Mouse (Mus musculus): ENCODE data around the gene Gimap4. TPM values are rescaled to one million over a fixed set of nuclear protein-coding genes. Genes with fewer than 3 reads are reported as not detected.

Gene Gimap4
- polyA plus RNA-seq, 1 experiment from 2014 or later: 3.3 TPM

- Histone ChIP-seq H3K27me3 (no peaks in the 10 kb centered on the region), H3K9ac (no peak overlapping the region), H3K9me3 (0 out of 2 replicates have a peak, but pooled peaks cover under 1% of the 10 kb centered on the region), H3K27ac (replicated peaks) (no peak overlapping the region), H3K36me3 (no peaks in the 10 kb centered on the region), H3K4me3 (no peak overlapping the region), H3K4me1 (replicated peaks) (no peaks in the 10 kb centered on the region), H3K4me2 (no peak overlapping the region)
- no peak for ATAC-seq (ENCODE audit: low read depth)
- 87% methylated on average over 2 of the region's 2 CpGs for WGBS
These were observed 5.0 kb downstream of the Gimap4 start for GRCm38 (mm10) chr6:48689320-48689719.

- no peaks in the 10 kb centered on the region for H3K27me3 ChIP-seq
- H3K4me2 ChIP-seq: no peak overlapping the region
- H3K9ac ChIP-seq: no peak overlapping the region
- 90% methylated on average over 6 of the region's 6 CpGs for WGBS
- 0 out of 2 replicates have a peak, but pooled peaks cover 3% of the 10 kb centered on the region for H3K9me3 ChIP-seq
- no peak overlapping the region for H3K27ac ChIP-seq (replicated peaks)
- H3K36me3 ChIP-seq: no peaks in the 10 kb centered on the region
- H3K4me1 ChIP-seq (replicated peaks): no peaks in the 10 kb centered on the region
- no peak for ATAC-seq (ENCODE audit: low read depth)
- H3K4me3 ChIP-seq: no peak overlapping the region
These were observed 8.6 kb downstream of the Gimap4 start for GRCm38 (mm10) chr6:48692962-48693361.

GRCm38 (mm10) chr6:48696830-48697554 is 12.6 kb downstream of the Gimap4 start:
- WGBS: 79% methylated on average over 4 of the region's 4 CpGs

GRCm38 (mm10) chr6:48697555-48697930 is 13.2 kb downstream of the Gimap4 start:
- no peaks in the 10 kb centered on the region for H3K4me1 ChIP-seq (replicated peaks)
- no peak overlapping the region for H3K27ac ChIP-seq (replicated peaks)
- no peak overlapping the region for H3K4me3 ChIP-seq
- no peaks in the 10 kb centered on the region for H3K27me3 ChIP-seq
- 0 out of 2 replicates have a peak, but pooled peaks cover 3% of the 10 kb centered on the region for H3K9me3 ChIP-seq
- ATAC-seq (ENCODE audit: low read depth): no peak
- WGBS: 71% methylated on average over 1 of the region's 1 CpGs
- H3K9ac ChIP-seq: no peak overlapping the region
- no peak overlapping the region for H3K4me2 ChIP-seq
- H3K36me3 ChIP-seq: no peaks in the 10 kb centered on the region

More at GRCm38 (mm10) chr6:48696830-48697554, 12.6 kb downstream of the Gimap4 start:
- Histone ChIP-seq H3K27me3 (no peaks in the 10 kb centered on the region), H3K4me1 (replicated peaks) (no peaks in the 10 kb centered on the region), H3K4me2 (no peak overlapping the region), H3K9me3 (0 out of 2 replicates have a peak, but pooled peaks cover 3% of the 10 kb centered on the region), H3K9ac (no peak overlapping the region), H3K36me3 (no peaks in the 10 kb centered on the region), H3K27ac (replicated peaks) (no peak overlapping the region), H3K4me3 (no peak overlapping the region)
- ATAC-seq (ENCODE audit: low read depth): no peak

GRCm38 (mm10) chr6:48698066-48698856 is 13.9 kb downstream of the Gimap4 start:
- Histone ChIP-seq H3K27ac (replicated peaks) (no peak overlapping the region), H3K4me1 (replicated peaks) (no peaks in the 10 kb centered on the region), H3K4me2 (no peak overlapping the region), H3K27me3 (no peaks in the 10 kb centered on the region), H3K36me3 (no peaks in the 10 kb centered on the region), H3K9ac (no peak overlapping the region), H3K9me3 (0 out of 2 replicates have a peak, but pooled peaks cover 3% of the 10 kb centered on the region), H3K4me3 (no peak overlapping the region)
- WGBS: 83% methylated on average over 7 of the region's 7 CpGs
- no peak for ATAC-seq (ENCODE audit: low read depth)

- H3K36me3 ChIP-seq: no peaks in the 10 kb centered on the region
- ATAC-seq (ENCODE audit: low read depth): no peak
- no peaks in the 10 kb centered on the region for H3K27me3 ChIP-seq
- H3K9ac ChIP-seq: no peak overlapping the region
- 0 out of 2 replicates have a peak, but pooled peaks cover 3% of the 10 kb centered on the region for H3K9me3 ChIP-seq
- no peaks in the 10 kb centered on the region for H3K4me1 ChIP-seq (replicated peaks)
- WGBS: 84% methylated on average over 3 of the region's 3 CpGs
- H3K27ac ChIP-seq (replicated peaks): no peak overlapping the region
- H3K4me2 ChIP-seq: no peak overlapping the region
- no peak overlapping the region for H3K4me3 ChIP-seq
These were observed 14.5 kb downstream of the Gimap4 start for GRCm38 (mm10) chr6:48698888-48699287.

- Histone ChIP-seq H3K4me3 (no peak overlapping the region), H3K4me1 (replicated peaks) (no peaks in the 10 kb centered on the region), H3K27ac (replicated peaks) (0 out of 2 replicates have a peak overlapping the region, but pooled peaks have one; percentile 33), H3K36me3 (no peaks in the 10 kb centered on the region), H3K4me2 (no peak overlapping the region), H3K9ac (no peak overlapping the region), H3K9me3 (no peaks in the 10 kb centered on the region), H3K27me3 (no peaks in the 10 kb centered on the region)
- no peak for ATAC-seq (ENCODE audit: low read depth)
- WGBS: 57% methylated on average over 5 of the region's 5 CpGs
These were observed 16.1 kb downstream of the Gimap4 start for GRCm38 (mm10) chr6:48700251-48701075.

- no peak overlapping the region for H3K9ac ChIP-seq
- 83% methylated on average over 7 of the region's 7 CpGs for WGBS
- no peak overlapping the region for H3K27ac ChIP-seq (replicated peaks)
- ATAC-seq (ENCODE audit: low read depth): no peak
- no peak overlapping the region for H3K4me3 ChIP-seq
- H3K4me2 ChIP-seq: no peak overlapping the region
- no peaks in the 10 kb centered on the region for H3K36me3 ChIP-seq
- H3K4me1 ChIP-seq (replicated peaks): no peaks in the 10 kb centered on the region
- no peaks in the 10 kb centered on the region for H3K27me3 ChIP-seq
- H3K9me3 ChIP-seq: no peaks in the 10 kb centered on the region
These were observed 17.8 kb downstream of the Gimap4 start for GRCm38 (mm10) chr6:48702146-48702545.

- 78% methylated on average over 5 of the region's 5 CpGs for WGBS
- ATAC-seq (ENCODE audit: low read depth): no peak
- Histone ChIP-seq H3K4me2 (no peak overlapping the region), H3K27ac (replicated peaks) (no peak overlapping the region), H3K4me1 (replicated peaks) (no peaks in the 10 kb centered on the region), H3K27me3 (no peaks in the 10 kb centered on the region), H3K4me3 (no peak overlapping the region), H3K36me3 (no peaks in the 10 kb centered on the region), H3K9me3 (no peaks in the 10 kb centered on the region), H3K9ac (no peak overlapping the region)
These were observed 18.3 kb downstream of the Gimap4 start for GRCm38 (mm10) chr6:48702601-48703000.

GRCm38 (mm10) chr6:48704146-48704545 is 19.8 kb downstream of the Gimap4 start:
- Histone ChIP-seq H3K9me3 (no peaks in the 10 kb centered on the region), H3K27ac (replicated peaks) (no peak overlapping the region), H3K36me3 (no peaks in the 10 kb centered on the region), H3K4me1 (replicated peaks) (no peaks in the 10 kb centered on the region), H3K4me3 (no peak overlapping the region), H3K4me2 (no peak overlapping the region), H3K9ac (no peak overlapping the region), H3K27me3 (no peaks in the 10 kb centered on the region)
- no peak for ATAC-seq (ENCODE audit: low read depth)

GRCm38 (mm10) chr6:48706130-48706529 is 21.8 kb downstream of the Gimap4 start:
- Histone ChIP-seq H3K4me1 (replicated peaks) (no peaks in the 10 kb centered on the region), H3K27ac (replicated peaks) (no peak overlapping the region), H3K4me2 (peak overlapping the region; percentile 24; the same call in 1 of the 2 replicates), H3K27me3 (no peaks in the 10 kb centered on the region), H3K4me3 (no peak overlapping the region), H3K9me3 (no peaks in the 10 kb centered on the region), H3K9ac (no peak overlapping the region), H3K36me3 (no peaks in the 10 kb centered on the region)
- WGBS: 70% methylated on average over 3 of the region's 3 CpGs
- ATAC-seq (ENCODE audit: low read depth): no peak

- Histone ChIP-seq H3K36me3 (no peaks in the 10 kb centered on the region), H3K4me2 (no peak within 1 kb of the TSS), H3K9ac (no peak within 1 kb of the TSS), H3K9me3 (no peaks in the 10 kb centered on the region), H3K4me3 (no peak within 1 kb of the TSS), H3K27ac (replicated peaks) (no peak within 1 kb of the TSS), H3K27me3 (no peaks in the 10 kb centered on the region), H3K4me1 (replicated peaks) (no peaks in the 10 kb centered on the region)
- 60% methylated on average over 2 of the region's 2 CpGs for WGBS
- ATAC-seq (ENCODE audit: low read depth): no peak
These were observed 34.1 kb downstream of the Gimap4 start, which contains the start of the genes Gm28053 and Gimap7 for GRCm38 (mm10) chr6:48718455-48718854. Gene Gm28053 (plus strand): TSS chr6:48718607. Gene Gimap7 (plus strand): TSS chr6:48718621.

All from neural tube, embryonic 13.5 days (tissue).